Mouse (Mus musculus): ENCODE measurements around the gene Olfr1167. TPM values are rescaled to one million over a fixed set of nuclear protein-coding genes. Genes with fewer than 3 reads are reported as not detected.
"Not testable (repeated sequence)": the region's sequence is repeated elsewhere in the genome, so short reads cannot be mapped to it uniquely, and the experiment has no call there.

The Olfr1167 gene
- not detected in 2 replicates for polyA plus RNA-seq (2011; ENCODE audit: insufficient read depth, insufficient read length, low replicate concordance, missing spikeins)

- not testable (repeated sequence) for H3K27ac ChIP-seq (ENCODE audit: control insufficient read depth, insufficient read depth, low read depth, low read length, poor library complexity); H3K4me1 ChIP-seq (ENCODE audit: control insufficient read depth, insufficient read depth, low read length); H3K4me3 ChIP-seq (replicated peaks; ENCODE audit: control insufficient read depth, low read depth, low read length)
- 64% methylated on average over 1 of the region's 1 CpGs for WGBS
Observed at GRCm38 (mm10) chr2:88155093-88155492, at the start of gene Olfr1167. Olfr1167 (minus strand) TSS chr2:88155193.

- H3K4me3 ChIP-seq (replicated peaks; ENCODE audit: control insufficient read depth, low read depth, low read length) = no peak within 1 kb of the TSS
- TF ChIP-seq POLR2A (IDR thresholded peaks at IDR 0.05; ENCODE audit: borderline replicate concordance, control insufficient read depth, low read depth, low read length) (no peak), CTCF (IDR thresholded peaks at IDR 0.05; ENCODE audit: control insufficient read depth, insufficient read depth, low read length) (no peak)
- 75% methylated on average over 2 of the region's 2 CpGs for WGBS
- H3K27ac ChIP-seq (ENCODE audit: control insufficient read depth, insufficient read depth, low read depth, low read length, poor library complexity) = no peak within 1 kb of the TSS
- no peaks in the 10 kb centered on the region for H3K4me1 ChIP-seq (ENCODE audit: control insufficient read depth, insufficient read depth, low read length)
Observed at GRCm38 (mm10) chr2:88181580-88181979, 26.6 kb upstream of the Olfr1167 start, which contains the start of gene Olfr1168. Olfr1168 (plus strand) TSS chr2:88181880.

DNA sequence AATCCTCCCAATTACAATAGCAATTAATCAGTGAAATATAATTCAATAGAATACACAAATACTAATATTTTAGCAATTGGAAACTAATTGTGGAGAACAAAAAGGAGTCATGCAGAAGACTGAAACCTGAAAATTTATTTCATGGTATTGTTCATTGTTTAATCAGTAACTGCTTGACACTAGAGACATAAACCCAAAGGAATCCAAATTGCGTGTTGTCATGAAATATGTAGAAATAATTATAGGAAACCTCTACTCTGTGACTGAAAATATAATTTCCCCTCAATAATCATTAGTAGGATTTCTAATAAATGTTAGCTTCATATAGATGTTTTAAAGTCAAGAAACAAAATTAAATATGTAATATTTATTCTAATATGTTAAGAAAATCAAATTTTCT is 26.8 kb downstream of the Olfr1167 start, which contains the start of gene Olfr1166:
TSS of gene Olfr1166 (minus strand) at position 101 of the 400 bp plus-strand sequence.
- WGBS = 87% methylated on average over 1 of the region's 1 CpGs
- H3K27ac ChIP-seq (ENCODE audit: control insufficient read depth, insufficient read depth, low read depth, low read length, poor library complexity) = no peak within 1 kb of the TSS
- no peak within 1 kb of the TSS for H3K4me3 ChIP-seq (replicated peaks; ENCODE audit: control insufficient read depth, low read depth, low read length)
- TF ChIP-seq POLR2A (IDR thresholded peaks at IDR 0.05; ENCODE audit: borderline replicate concordance, control insufficient read depth, low read depth, low read length) (no peak), CTCF (IDR thresholded peaks at IDR 0.05; ENCODE audit: control insufficient read depth, insufficient read depth, low read length) (no peak)
- no peaks in the 10 kb centered on the region for H3K4me1 ChIP-seq (ENCODE audit: control insufficient read depth, insufficient read depth, low read length)

Other genes starting within 250 kb of the Olfr1167 start
- not detected in 2 replicates for gene Olfr1155, start 210.1 kb downstream of the Olfr1167 start, polyA plus RNA-seq (2011; ENCODE audit: insufficient read depth, insufficient read length, low replicate concordance, missing spikeins)
- not detected in 2 replicates for gene Olfr1156, start 202.1 kb downstream of the Olfr1167 start, polyA plus RNA-seq (2011; ENCODE audit: insufficient read depth, insufficient read length, low replicate concordance, missing spikeins)
- gene Olfr1157, start 186.9 kb downstream of the Olfr1167 start, polyA plus RNA-seq (2011; ENCODE audit: insufficient read depth, insufficient read length, low replicate concordance, missing spikeins) = not detected in 2 replicates
- gene Olfr74, start 180.5 kb downstream of the Olfr1167 start, polyA plus RNA-seq (2011; ENCODE audit: insufficient read depth, insufficient read length, low replicate concordance, missing spikeins) = not detected in 2 replicates
- not detected in 2 replicates for gene Olfr1158, start 165.1 kb downstream of the Olfr1167 start, polyA plus RNA-seq (2011; ENCODE audit: insufficient read depth, insufficient read length, low replicate concordance, missing spikeins)
- not detected in 2 replicates for gene Olfr1160, start 146.9 kb downstream of the Olfr1167 start, polyA plus RNA-seq (2011; ENCODE audit: insufficient read depth, insufficient read length, low replicate concordance, missing spikeins)
- gene Olfr1161, start 132.4 kb downstream of the Olfr1167 start, polyA plus RNA-seq (2011; ENCODE audit: insufficient read depth, insufficient read length, low replicate concordance, missing spikeins) = not detected in 2 replicates
- not detected in 2 replicates for gene Olfr73, start 117.5 kb downstream of the Olfr1167 start, polyA plus RNA-seq (2011; ENCODE audit: insufficient read depth, insufficient read length, low replicate concordance, missing spikeins)
- gene Olfr1162, start 104.1 kb downstream of the Olfr1167 start, polyA plus RNA-seq (2011; ENCODE audit: insufficient read depth, insufficient read length, low replicate concordance, missing spikeins) = 0.34 and 0.92 TPM in 2 replicates
- not detected in 2 replicates for gene Olfr1163, start 83.4 kb downstream of the Olfr1167 start, polyA plus RNA-seq (2011; ENCODE audit: insufficient read depth, insufficient read length, low replicate concordance, missing spikeins)
- gene Olfr1164, start 61.2 kb downstream of the Olfr1167 start, polyA plus RNA-seq (2011; ENCODE audit: insufficient read depth, insufficient read length, low replicate concordance, missing spikeins) = not detected in 2 replicates
- gene Olfr1166, start 26.9 kb downstream of the Olfr1167 start, polyA plus RNA-seq (2011; ENCODE audit: insufficient read depth, insufficient read length, low replicate concordance, missing spikeins) = not detected in 2 replicates
- gene Olfr1168, start 26.7 kb upstream of the Olfr1167 start, polyA plus RNA-seq (2011; ENCODE audit: insufficient read depth, insufficient read length, low replicate concordance, missing spikeins) = not detected in 2 replicates
- not detected in 2 replicates for gene Olfr1170, start 73.1 kb upstream of the Olfr1167 start, polyA plus RNA-seq (2011; ENCODE audit: insufficient read depth, insufficient read length, low replicate concordance, missing spikeins)
- not detected in 2 replicates for gene Olfr1173, start 124.7 kb upstream of the Olfr1167 start, polyA plus RNA-seq (2011; ENCODE audit: insufficient read depth, insufficient read length, low replicate concordance, missing spikeins)
- gene Olfr1174-ps, start 159.9 kb upstream of the Olfr1167 start, polyA plus RNA-seq (2011; ENCODE audit: insufficient read depth, insufficient read length, low replicate concordance, missing spikeins) = not detected in 2 replicates
- not detected in 2 replicates for gene Olfr1175-ps, start 172.0 kb upstream of the Olfr1167 start, polyA plus RNA-seq (2011; ENCODE audit: insufficient read depth, insufficient read length, low replicate concordance, missing spikeins)
- gene Olfr1176, start 181.5 kb upstream of the Olfr1167 start, polyA plus RNA-seq (2011; ENCODE audit: insufficient read depth, insufficient read length, low replicate concordance, missing spikeins) = not detected in 2 replicates
- not detected in 2 replicates for gene Olfr1177-ps, start 191.3 kb upstream of the Olfr1167 start, polyA plus RNA-seq (2011; ENCODE audit: insufficient read depth, insufficient read length, low replicate concordance, missing spikeins)
- gene Olfr1178, start 231.9 kb upstream of the Olfr1167 start, polyA plus RNA-seq (2011; ENCODE audit: insufficient read depth, insufficient read length, low replicate concordance, missing spikeins) = 20.4 and 30.3 TPM in 2 replicates

Measured in bone marrow, adult 2 months (tissue).